Mouse (Mus musculus): Measurements from ENCODE around the gene Nrcam.

The Nrcam gene

DNA sequence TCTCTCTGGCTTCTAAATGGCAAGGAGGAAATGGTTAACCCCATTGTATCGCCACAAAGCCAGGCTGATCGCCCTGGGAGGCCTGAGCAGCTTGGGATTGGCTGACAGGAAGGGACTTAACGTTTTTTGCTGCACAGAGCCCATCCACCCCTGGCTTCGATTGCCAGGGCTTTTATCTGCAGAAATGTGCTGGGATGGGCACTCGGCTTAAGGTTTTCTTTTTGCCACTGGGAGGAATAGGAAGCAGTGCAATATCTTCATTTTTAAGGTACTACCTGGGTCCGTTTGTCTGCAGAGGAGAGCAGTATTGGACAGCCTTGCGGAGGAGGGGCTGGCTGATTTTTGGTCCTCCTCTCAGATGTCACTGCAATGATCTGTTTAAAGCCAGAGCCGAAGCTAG, 110.2 kb downstream of the Nrcam start:
- no peak for DNase-seq

DNA sequence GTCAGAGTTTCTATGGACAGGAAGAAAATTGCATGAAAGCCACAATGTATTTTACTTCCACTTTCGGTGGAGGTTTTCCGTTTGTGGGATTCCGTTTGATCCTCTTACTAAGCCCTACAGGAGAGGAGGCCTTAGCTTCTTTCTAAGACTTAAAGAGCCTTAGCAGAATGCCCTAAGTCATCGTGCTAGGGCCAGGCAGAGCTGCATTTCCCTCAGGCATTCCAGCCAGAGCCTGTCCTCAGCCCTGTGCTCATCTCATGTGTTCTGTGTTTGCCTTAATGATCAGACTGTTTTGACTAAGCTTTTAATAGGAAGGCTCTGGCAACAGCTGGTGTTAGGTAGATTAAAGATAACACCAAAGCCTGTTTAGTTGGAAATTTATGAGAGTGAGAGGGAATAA, 111.5 kb downstream of the Nrcam start:
- no peak for DNase-seq

DNA sequence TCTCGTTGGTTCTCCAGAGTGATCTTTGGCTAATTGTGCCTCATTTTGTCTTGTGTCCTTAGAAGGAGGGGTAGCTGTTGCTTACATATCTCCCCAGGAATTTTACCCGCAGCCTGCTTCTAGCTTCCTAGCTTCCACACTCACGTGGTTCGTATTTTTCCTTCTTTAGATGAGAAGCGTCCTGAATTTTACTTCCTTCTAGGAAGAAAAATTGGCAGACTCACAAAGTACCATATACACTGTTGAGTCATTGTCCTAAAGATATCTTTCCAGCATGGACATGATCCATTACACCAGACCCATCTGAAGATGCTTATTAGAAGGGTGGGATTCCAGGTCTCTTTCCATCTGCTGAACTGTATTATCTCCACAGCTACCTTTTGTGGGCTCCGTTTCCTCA, 122.2 kb downstream of the Nrcam start:
- no peak for DNase-seq

DNA sequence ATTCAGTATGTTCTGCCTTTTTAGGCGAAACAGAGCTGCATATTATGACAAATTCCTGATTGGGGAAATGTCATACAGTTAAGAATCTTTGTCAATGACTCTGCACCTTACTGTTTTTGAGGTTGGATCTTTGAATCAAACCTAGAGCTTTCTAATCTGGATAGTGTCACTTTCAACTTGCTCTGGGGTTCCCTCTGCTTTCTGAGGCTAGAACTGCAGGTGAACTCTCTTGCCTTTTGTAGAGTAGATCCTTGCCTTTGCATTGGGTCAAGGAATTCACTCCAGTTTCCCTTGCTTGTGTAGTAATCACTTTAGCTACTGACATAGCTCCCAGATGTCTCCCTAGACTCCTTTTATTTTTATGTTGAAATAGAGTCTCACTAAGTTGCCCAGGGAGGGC, 123.1 kb downstream of the Nrcam start:
- no peak for DNase-seq

DNA sequence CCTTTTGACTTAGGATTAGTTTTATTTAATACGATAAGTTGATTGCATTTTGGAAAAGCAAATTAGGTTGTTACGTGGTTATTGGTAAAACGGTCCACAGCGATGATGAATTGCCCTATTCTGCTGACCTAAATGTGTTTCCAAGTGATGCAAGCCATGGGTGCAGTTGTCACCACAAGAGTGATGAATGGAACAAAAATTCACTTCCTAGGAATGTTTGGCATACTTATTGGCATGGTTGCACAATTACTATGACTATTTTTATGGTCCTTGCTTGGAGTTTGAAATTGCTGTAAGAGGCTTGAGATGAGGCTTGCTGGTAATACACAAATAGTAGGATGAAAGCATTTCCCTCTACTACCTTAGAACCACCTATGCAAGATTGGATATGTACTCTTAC, 125.1 kb downstream of the Nrcam start:
- DNase-seq = no peak

DNA sequence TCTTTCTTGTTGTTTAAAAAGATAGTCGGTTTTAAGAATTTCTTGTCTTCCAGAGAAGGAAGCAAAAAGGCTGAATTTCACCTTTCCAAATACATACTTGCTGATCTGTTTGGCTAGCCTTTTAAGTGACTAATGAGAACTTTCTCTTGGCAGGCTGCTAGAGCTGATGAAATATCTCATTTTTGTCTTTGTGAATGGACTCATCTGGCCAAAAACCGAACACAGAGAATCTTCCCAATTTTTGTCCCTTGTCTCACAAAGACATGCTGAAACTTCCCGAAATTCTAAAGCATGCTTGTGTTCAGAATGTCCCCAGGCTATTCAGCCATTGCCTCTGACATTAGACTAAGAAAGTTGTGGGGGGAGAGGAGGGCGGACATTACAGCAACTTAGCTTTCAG, 129.3 kb downstream of the Nrcam start:
- DNase-seq = no peak

DNA sequence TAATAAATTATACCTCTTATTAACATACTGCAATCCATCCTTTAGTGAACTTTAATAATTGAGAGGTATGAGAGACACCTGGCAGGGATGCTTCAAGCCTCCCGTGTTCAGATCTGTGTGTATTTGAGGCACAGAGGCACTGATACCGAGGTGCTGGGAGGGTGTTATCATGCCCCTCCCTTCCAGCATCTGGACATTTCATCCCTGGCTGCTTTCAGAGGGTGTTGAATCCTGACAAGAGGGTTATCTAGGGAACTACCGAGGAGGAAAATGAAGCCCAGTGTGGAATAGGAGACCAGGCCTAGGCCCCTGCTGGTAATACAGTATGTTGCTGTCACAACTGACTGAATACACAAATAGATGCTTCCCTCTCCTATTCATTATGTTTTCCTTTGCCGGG, 133.8 kb downstream of the Nrcam start:
- DNase-seq = no peak

DNA sequence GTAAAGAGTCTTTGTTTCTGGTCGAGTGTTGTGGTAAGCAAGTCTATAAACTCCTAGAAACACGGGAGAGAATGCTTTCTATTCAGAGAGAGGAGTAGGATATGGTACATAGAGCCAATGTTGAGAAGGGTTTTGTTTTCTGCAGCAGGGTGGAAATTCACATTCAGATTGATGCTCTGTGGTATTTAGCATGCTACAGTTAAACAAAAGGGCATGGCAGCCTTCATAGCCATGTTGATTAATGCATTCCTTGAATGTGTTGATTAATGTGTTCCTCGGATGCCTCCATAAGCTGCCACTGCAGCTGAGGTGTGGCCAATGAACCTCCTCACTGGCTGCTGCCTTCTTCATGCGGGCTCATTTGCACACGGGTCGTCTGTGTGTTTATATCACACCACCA, 134.3 kb downstream of the Nrcam start:
- no peak for DNase-seq

DNA sequence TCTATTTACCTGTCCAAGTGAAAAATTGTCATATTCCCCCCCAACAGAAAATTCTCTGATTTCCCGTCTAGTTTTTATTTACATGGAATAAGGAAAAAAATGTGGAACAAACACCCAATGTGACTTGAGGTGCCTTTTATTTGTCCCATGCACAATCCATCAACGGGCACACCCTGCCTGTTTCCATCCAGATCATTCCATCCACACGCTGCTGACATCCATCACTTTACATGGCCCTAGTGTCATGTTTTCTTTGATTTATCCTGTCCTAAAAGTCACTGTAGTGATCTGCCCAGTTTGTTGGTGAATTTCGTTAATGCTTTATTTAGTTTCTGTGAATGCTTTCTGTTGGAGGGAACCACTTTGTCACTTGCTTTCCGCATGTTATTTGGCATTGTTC, 142.4 kb downstream of the Nrcam start:
- DNase-seq = no peak

DNA sequence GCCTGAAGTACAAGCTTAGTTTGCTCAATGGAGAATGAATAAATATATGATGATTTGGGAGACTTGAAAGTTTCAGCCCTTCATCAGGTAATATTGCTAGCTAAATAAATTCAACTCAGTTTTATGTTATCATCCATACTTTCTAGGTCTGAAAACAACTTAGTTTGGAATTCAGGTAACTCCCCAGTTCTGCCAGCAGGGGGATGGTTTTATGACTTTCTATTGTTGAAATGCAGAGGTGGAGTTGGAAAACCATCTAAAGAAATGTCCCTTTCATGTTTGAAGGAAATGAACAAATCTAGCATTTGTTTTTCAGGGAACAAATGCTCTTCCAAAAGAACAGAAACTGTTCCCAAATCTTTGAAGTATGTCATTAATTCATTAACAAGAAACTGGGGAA, 146.7 kb downstream of the Nrcam start:
- DNase-seq = no peak

DNA sequence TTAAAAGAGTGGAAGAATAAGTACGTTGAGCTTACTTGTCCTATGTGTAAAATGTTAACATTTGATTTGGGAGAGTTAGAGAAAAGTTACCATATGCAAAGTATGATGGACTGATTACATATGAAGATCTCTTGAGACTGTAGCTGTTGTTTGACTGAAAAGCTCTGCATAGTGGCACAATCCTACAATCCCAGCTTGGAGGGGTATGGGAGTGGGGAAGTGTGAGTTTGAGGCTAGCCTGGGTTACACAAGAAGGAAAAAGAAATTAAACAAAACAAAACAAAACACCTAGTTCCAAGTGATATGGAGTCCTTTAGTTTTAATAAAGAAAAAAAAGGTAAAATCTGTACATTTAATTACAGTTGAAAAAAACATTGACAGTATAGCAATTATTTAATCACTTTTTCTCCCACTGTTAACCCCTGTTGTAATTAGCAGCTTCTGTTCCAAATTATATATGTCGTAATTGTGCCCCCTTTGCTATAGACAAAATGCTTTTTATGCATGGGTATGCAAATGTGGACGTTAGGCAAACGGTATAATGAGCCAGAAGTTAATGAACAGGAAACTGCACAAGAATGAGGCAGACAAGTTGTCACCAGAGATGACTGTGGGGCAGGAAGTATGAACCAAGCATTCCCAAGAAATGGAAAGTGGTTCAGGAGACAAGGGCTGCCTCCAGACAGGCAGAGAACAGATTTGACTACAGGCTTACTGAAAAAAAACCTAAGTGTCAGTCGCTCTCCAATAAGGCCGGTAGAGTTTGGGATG, 150.8 kb downstream of the Nrcam start:
- DNase-seq = no peak

DNA sequence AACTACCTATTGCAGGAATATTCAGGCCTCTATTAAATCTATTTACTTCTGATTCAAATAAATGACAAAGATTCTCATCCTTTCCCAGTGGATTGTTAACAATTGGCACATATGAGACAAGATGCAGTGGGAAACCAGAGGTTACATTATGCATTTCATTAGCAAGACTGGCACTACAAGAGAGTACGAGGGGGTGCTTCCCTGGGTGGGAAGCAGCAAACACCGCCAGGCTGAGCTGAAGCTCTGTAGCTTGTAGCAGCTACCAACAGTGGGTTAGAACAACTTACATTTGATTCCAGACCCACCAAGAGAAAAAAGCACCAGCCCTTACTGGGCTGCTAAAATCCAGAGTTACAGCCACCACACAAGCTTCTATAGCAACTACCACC, 151.3 kb downstream of the Nrcam start:
- no peak for DNase-seq

DNA sequence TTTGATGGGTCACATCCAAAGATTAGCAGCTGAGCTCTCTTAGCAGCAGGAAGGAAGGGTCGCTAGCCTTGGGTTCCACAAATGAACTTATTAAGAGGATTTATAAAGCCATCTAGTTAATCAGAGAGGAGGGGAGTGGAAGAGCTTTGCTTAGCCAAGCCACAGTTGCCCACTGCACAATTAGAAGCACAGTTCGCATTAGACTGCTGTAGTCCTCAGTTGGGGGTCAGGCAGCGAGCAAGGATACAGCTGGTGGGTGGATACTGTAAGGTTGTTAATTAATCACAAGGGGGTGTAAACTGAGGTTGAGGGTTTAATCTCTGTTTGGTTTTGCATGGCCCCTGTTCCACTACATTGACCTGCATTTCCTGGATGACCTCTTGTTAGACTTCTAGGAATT, 152.7 kb downstream of the Nrcam start:
- DNase-seq = no peak

DNA sequence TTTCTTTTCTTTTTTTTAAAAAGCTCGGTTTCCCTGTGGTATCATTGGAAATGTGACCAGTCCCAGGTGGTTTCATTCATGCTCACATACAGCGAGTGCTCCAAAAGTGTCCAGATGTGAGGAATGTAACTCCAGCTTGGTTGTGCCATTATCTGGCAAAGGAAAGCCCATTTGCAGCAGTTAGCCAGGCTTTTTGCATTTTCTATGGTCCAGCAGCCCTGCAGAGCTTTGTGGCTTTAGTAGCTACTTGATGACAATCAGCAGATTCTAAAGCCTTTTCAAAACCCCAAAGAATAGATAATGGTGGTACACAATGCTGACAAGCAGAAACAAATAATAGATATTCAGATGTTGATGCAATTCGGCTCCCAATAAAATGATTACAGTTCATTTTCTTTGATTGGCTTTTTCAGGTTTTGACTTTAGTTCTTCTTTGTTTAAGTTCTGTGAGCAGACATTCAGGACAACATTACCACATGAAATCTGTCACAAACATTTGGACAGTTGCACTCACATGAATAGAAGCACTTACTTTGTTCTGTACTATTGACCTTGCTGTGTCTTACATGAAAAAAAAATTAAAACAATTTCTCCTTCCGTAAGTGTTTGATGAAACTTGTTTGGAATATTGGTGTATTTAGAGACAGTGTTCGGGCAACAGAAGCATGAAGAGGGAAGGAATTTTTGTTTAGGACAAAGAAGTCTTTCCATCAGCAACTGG, 164.2 kb downstream of the Nrcam start:
- DNase-seq = no peak

DNA sequence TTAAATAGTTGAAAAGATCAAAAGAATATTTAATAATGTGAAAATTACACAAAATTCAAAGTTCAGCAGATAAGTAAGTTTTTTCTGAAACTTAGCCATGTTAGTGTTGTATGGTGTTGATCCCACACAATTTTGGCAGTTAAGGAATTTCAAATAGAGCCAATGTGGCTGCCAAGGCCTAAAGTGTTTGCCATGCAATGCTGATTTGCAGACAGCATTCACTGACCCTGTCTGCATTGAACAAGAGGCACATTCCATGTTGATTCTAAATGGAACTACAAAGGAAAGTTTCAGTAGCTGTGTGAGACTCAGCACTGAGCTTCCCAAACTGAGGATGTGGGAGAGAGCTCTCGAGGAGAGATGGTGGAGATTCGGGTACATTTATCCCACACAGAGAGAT, 169.1 kb downstream of the Nrcam start:
- no peak for DNase-seq

DNA sequence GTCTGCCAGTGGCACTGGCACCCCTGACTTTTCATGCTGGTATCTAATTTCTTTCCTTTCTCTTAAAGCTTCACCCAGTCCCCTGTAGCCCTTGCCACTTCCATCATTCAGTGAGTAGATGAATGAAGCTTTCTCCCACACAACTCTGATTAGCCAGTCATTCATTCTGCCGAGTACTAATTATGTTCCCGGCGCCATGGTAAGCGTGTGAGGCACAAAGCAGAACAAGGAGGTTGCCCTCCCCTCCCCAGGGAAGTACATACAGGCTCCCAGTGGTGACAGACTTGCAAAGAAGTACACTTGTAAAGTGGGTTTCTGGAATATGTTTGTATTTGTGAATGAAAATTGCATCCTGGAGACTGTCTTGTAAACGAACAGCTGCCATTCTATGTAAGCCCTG, 170.2 kb downstream of the Nrcam start:
- DNase-seq = no peak

DNA sequence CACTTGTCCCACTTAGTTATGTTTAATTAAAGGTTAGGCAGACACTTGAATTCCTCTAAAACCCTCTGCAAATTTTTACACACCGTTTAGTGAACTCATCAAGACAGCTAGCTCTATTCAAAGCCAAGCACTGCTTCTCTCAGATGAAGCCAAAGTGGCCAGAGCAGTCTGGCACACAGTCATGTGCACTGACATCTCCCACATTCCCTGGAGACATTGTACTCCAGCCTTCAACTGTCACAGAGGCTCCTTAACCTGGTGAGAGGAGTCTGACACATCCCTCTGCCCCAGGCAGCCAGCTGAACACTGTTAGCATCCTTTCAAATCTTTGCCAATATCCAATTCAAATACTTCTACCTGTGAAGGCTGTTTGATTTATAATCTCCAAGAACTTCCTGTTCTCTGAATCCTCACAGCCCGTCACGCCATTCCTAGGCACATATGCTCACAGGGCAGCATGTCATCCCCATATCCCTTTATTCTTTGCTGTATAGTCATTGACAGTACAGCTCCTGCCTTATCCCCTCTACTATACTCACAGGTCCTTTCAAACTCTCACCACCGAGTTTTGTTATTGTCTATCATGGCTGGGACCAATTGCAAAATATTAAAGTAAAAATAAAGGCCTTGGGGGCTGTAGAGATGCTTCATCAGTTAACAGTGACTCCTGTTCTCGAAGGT, 173.3 kb downstream of the Nrcam start:
- no peak for DNase-seq

DNA sequence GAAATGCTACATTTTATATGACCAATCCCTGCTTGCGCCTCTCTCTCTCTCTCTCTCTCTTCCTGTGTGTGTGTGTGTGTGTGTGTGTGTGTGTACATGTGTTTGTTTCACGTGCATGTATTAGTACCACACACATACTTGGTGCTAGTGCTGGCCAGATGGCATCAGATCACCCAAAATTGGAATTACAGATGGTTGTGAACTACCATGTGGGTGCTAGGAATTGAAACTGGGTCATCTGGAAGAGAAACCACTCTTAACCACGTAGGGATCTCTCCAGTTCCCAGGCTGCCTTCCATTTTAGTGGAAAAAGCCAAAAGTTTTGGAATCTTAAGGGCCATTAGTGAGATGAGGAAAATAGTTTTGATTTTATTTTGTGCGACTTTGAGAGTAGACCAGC, 175.1 kb downstream of the Nrcam start:
- DNase-seq = no peak

DNA sequence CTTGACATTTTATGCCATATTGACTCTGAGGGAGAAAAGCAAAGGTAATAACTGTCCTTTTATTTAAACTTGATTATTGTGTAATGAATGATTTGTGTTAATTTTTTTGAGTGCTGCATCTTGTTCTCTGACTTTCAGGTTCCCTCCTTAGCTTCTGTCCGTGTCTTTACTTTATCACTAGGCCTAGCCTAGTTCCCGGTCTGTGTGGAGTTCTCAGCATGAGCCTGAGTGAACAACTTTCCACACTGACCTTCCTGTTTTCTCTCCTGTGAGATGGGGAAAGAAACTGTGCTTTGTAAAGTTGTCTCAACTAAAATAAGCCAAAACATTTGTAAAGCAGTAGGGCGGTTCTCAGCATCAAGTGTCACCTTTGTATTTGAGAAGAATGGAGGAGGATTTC, 179.9 kb downstream of the Nrcam start:
- DNase-seq = no peak

DNA sequence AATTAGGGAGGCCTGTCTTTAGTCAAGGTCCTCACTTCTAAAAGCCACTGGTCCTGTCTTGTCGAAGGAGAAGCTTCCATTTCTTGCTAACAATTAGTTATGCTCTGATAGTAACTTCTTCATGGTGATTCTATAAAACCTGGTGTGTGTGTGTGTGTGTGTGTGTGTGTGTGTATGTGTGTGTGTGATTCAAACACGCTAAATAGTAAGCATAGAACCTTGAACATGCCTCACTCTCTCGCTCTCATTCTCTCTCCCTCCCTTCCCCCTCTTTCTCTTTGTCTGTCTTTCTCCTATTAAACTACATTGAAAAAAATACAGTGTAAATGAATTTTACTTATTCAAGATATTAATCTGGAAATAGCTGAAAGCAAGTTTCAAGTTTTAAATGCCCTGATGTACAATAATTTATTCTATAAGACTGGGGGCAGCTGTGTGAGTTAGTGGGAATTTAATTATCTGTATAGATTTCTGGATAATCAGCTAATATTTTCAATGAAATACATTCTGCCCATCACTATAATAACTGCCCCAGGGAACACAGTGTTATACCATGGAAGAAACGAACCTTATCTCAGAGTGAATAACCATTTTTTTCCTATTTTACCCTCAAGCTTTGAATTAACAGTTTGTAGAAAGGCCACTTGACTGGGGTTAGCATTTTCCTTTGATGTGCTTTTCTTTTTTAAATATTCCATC, 180.9 kb downstream of the Nrcam start:
- no peak for DNase-seq

DNA sequence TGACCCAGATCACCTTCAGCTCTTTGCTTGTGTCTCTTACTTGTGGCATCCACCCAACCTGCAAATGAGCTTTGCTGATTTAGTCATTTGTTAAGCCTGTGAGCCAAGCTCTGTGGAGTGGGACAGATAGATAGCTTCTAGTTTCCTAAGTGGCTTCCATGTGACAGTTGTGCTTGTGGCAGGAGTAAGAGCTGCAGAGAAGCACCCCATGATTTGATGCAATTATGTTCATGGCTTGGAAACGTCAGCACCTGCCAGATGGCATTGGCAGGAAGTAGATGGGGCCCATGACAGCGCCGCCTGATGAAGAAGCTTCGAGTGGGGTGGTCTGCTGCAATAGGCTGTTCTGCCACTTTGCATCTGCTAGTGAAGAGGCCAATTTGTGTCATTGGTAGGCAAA, 186.4 kb downstream of the Nrcam start:
- DNase-seq = no peak

DNA sequence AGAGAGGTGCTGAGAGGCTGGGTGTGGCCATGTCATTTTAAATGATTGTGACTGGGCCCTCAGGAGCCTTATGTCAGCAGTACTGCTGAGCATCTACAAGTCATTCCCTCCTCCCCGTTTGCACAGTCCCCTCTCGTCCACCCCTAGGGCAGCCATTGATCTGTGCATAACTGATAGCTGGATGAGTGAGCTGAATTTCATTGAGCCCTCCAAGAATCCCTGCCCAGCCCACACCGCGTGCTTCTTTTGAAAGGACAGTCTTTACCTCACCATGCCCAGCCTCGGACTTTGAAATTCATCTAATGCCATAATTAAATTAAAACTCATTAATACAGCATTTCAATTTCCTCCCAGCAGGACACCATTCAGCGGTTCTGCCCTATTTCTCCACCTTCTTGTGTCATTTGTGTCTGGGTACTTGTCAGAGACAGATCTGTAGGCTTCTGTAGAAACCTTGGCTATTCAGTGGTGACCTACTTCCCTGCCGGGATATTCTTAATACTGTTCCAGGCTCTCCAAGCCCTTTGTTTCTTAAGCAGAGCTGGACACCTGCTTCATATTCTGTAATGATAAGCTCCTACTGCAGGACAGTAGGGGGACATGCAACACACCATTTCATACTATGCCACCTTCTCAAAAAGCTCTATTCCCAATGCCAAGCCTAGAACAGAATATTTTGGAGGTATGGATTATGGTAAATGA, 190.9 kb downstream of the Nrcam start:
- no peak for DNase-seq

DNA sequence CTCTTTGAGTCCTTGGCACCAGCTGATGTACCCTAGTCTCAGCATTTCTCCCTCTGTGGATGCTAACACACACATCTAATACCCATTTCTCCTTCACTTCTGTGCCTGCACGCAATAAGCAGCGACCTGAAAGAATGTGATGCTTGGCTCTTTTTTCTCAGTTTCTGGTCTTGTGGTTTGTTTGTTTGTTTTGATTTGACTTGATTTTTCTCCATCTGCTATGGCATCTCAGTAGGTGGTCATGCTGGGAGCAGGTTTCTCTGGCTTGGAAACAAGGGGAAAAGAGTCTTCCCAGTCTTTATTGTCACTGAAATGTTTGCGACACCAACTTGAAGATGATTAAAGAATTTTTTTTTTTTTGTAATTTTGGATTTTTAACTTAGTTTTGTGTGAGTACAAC, 192.8 kb downstream of the Nrcam start:
- no peak for DNase-seq

Measured in spleen, adult 18-20 months (tissue).